8 mouse cellular contexts compared by ENCODE assay signal in genomic region chr11:12026638-12027037, GRCm38 (mm10). TPM values are rescaled to one million over a fixed set of nuclear protein-coding genes. Genes with fewer than 3 reads are reported as not detected.
DNase-seq lines count a peak whose midpoint lies in the region; ATAC-seq and TF ChIP-seq lines count a peak whose summit lies in the region.

No protein-coding gene starts in this region.

- peak overlapping the region; percentile 57; the same call in 1 of the 2 replicates for H3K4me2 ChIP-seq in heart, postnatal 0 days (ENCODE audit: low read depth, low read length)
- H3K4me2 ChIP-seq in hindbrain, embryonic 13.5 days = peak overlapping the region; percentile 56
- H3K4me2 ChIP-seq in limb, embryonic 11.5 days (ENCODE audit: low read depth, severe bottlenecking) = no peak overlapping the region

- H3K9ac ChIP-seq in heart, postnatal 0 days (replicated peaks; ENCODE audit: low read depth, low read length) = no peak overlapping the region
- peak overlapping the region; percentile 56; the same call in 1 of the 2 replicates for H3K9ac ChIP-seq in hindbrain, embryonic 13.5 days
- no peak overlapping the region for H3K9ac ChIP-seq in limb, embryonic 11.5 days (ENCODE audit: low read length)

- H3K4me1 ChIP-seq in heart, postnatal 0 days (ENCODE audit: control insufficient read depth, insufficient read depth) = peaks cover 5% of the 10 kb centered on the region
- peaks cover 7% of the 10 kb centered on the region for H3K4me1 ChIP-seq in hindbrain, embryonic 13.5 days (replicated peaks)
- no peaks in the 10 kb centered on the region for H3K4me1 ChIP-seq in limb, embryonic 11.5 days (ENCODE audit: control insufficient read depth, insufficient read depth, low read length)

- H3K9me3 ChIP-seq in heart, postnatal 0 days (replicated peaks; ENCODE audit: control insufficient read depth, low read length) = no peaks in the 10 kb centered on the region
- H3K9me3 ChIP-seq in hindbrain, embryonic 13.5 days = peaks cover 22% of the 10 kb centered on the region
- H3K9me3 ChIP-seq in limb, embryonic 11.5 days (ENCODE audit: control insufficient read depth, low read length) = peaks cover 16% of the 10 kb centered on the region

- H3K36me3 ChIP-seq in heart, postnatal 0 days (replicated peaks; ENCODE audit: control insufficient read depth, insufficient read depth, low read length) = peaks cover 14% of the 10 kb centered on the region; the same call in 1 of the 2 replicates
- H3K36me3 ChIP-seq in hindbrain, embryonic 13.5 days = peaks cover 17% of the 10 kb centered on the region
- H3K36me3 ChIP-seq in limb, embryonic 11.5 days (ENCODE audit: control insufficient read depth, insufficient read depth, low read length) = peaks cover 15% of the 10 kb centered on the region

- ATAC-seq in heart, postnatal 0 days (ENCODE audit: insufficient read depth, low read depth) = no peak
- peak; percentile 40 for ATAC-seq in hindbrain, embryonic 13.5 days (ENCODE audit: low FRiP score)
- peak; percentile 32 for ATAC-seq in limb, embryonic 11.5 days (ENCODE audit: insufficient number of reproducible peaks, low FRiP score, low TSS enrichment, low read depth)

- H3K4me3 ChIP-seq in heart, postnatal 0 days (ENCODE audit: low read depth, low read length) = peak overlapping the region; percentile 23
- peak overlapping the region; percentile 42 for H3K4me3 ChIP-seq in hindbrain, embryonic 13.5 days
- no peak overlapping the region for H3K4me3 ChIP-seq in limb, embryonic 11.5 days (ENCODE audit: low read depth, low read length)

- no peak for TF ChIP-seq CTCF in heart, postnatal 0 days (IDR thresholded peaks at IDR 0.05; ENCODE audit: low read depth)

- 61% methylated on average over 17 of the region's 17 CpGs for WGBS in heart, postnatal 0 days
- WGBS in hindbrain, embryonic 13.5 days = 52% methylated on average over 17 of the region's 17 CpGs
- 68% methylated on average over 17 of the region's 17 CpGs for WGBS in limb, embryonic 11.5 days

- no peak overlapping the region for H3K27ac ChIP-seq in heart, postnatal 0 days (ENCODE audit: low read depth)
- peak overlapping the region; percentile 82 for H3K27ac ChIP-seq in hindbrain, embryonic 13.5 days
- no peak overlapping the region for H3K27ac ChIP-seq in limb, embryonic 11.5 days (replicated peaks; ENCODE audit: low read depth, low read length)

- no peak for DNase-seq in heart, postnatal 0 days (ENCODE audit: low spot score)
- DNase-seq in heart, adult 9 months (ENCODE audit: low spot score in 2 of 2) = no peak
- peak; percentile 71 to 86 for DNase-seq in cerebellum, postnatal 14 days
- no peak for DNase-seq in limb, embryonic 11.5 days (ENCODE audit: low spot score)
- peak; percentile 44 to 49 for DNase-seq in right cerebral cortex, postnatal 36 days (ENCODE audit: low spot score in 2 of 2)
- no peak for DNase-seq in gastrocnemius, adult 8-10 months (ENCODE audit: low spot score in 2 of 2)
- no peak for DNase-seq in lung, postnatal 36 days

- no peak for TF ChIP-seq EP300 in heart, postnatal 0 days (IDR thresholded peaks at IDR 0.05; ENCODE audit: low read depth)

- peaks cover 91% of the 10 kb centered on the region for H3K27me3 ChIP-seq in heart, postnatal 0 days (ENCODE audit: control insufficient read depth, insufficient read depth, low read length)
- peaks cover 81% of the 10 kb centered on the region for H3K27me3 ChIP-seq in hindbrain, embryonic 13.5 days
- H3K27me3 ChIP-seq in limb, embryonic 11.5 days (ENCODE audit: control insufficient read depth, insufficient read depth, low read length) = peaks cover 82% of the 10 kb centered on the region

RNA-seq across cellular contexts. Expression of gene Grb10, which starts 11.8 kb away (rescaled TPM):
- total RNA-seq in heart, postnatal 0 days (2014; rRNA removed; ENCODE audit: low replicate concordance) = 687 and 726 TPM in 2 replicates
- 190 and 200 TPM in 2 replicates for polyA plus RNA-seq in heart, postnatal 0 days (2015; fragmentation: Nextera tagmentation; extraction: Ambion mirVana)
- 116 and 124 TPM in 2 replicates for polyA plus RNA-seq in hindbrain, embryonic 13.5 days (2015; fragmentation: Nextera tagmentation; extraction: Ambion mirVana)
- 234 and 283 TPM in 2 replicates for polyA plus RNA-seq in limb, embryonic 11.5 days (2014; fragmentation: Nextera tagmentation; extraction: Ambion mirVana)
- total RNA-seq in gastrocnemius, adult 8-10 months (2022) = 10 to 100 TPM; 17.0 to 28.7 (median 26.4) TPM

Comparison
In these comparisons a context has a peak if more than half of its experiments do, and no peak if none do; other contexts are left out.
1. DNase-seq: peak in cerebellum, postnatal 14 days (2 of 2) and right cerebral cortex, postnatal 36 days (2 of 2); none in heart, postnatal 0 days (single experiment), heart, adult 9 months (0 of 2), limb, embryonic 11.5 days (single experiment), gastrocnemius, adult 8-10 months (0 of 2) and lung, postnatal 36 days (single experiment).